Mouse (Mus musculus) MN1 (cell line): ENCODE data around the gene Ap1m2.
"Not testable (repeated sequence)": the region's sequence is repeated elsewhere in the genome, so short reads cannot be mapped to it uniquely, and the experiment has no call there.

Experiments used
- DNase-seq: peaks from one replicate; pipeline ENCODE4 v3.0.0-alpha.2; 2016; ENCODE audit warnings: low spot score

Ap1m2 gene

GRCm38 (mm10) chr9:21260491-21261040 lies 51.6 kb downstream of the Ap1m2 start:
- DNase-seq: no peak

- not testable (repeated sequence) for DNase-seq
Measured at GRCm38 (mm10) chr9:21256349-21256748, 55.8 kb downstream of the Ap1m2 start.

- DNase-seq: no peak
Measured at GRCm38 (mm10) chr9:21254690-21255089, 57.4 kb downstream of the Ap1m2 start.

- DNase-seq: no peak
Measured at GRCm38 (mm10) chr9:21251116-21251735, 60.9 kb downstream of the Ap1m2 start.

- no peak for DNase-seq
Measured at GRCm38 (mm10) chr9:21250509-21250908, 61.6 kb downstream of the Ap1m2 start.

DNA sequence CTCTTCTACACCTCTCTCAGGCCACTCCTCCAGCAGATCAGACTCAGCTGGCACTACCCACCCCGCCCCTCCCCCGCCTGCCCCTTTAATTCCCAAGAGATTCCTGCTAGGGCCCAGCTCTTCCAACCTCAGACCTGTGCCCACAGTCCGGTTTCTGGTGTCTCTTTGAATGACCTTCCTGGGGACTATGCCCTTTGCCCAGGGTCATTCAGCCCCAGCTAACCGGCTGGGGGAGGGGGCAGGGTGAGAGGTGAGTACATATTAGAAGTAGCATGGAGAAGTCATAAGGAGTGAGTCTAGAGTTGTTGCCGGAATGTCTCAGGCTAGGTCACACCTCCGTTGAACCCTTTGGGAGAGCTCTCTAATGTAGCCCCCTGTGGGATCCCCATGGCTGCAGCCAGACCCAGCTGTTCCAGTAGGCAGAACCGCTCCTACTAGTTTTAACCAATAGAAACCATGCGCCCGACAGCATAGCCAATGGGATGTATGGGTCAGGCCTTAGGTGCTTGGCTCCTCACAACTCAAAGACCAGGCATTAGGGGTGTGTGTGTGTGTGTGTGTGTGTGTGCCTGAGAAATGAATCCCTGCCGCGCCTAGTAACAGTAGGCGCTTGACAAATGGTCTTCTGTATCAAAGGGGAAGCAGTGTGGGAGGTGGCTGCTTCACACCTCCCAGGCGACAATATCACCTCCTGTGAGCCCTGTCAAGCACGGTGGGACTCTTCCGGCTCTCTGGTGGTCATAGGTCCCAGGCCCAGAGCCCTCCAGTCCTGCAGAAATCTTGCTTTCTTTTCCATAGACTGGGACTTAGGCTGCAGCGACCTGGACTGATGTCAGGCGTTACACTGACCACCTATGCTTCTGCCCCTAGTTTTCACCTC lies 62.3 kb downstream of the Ap1m2 start:
- no peak for DNase-seq

- DNase-seq: peak; percentile 67
Measured at GRCm38 (mm10) chr9:21248326-21248725, 63.8 kb downstream of the Ap1m2 start, which contains the start of gene S1pr5. S1pr5 (minus strand) TSS chr9:21248443.

DNA sequence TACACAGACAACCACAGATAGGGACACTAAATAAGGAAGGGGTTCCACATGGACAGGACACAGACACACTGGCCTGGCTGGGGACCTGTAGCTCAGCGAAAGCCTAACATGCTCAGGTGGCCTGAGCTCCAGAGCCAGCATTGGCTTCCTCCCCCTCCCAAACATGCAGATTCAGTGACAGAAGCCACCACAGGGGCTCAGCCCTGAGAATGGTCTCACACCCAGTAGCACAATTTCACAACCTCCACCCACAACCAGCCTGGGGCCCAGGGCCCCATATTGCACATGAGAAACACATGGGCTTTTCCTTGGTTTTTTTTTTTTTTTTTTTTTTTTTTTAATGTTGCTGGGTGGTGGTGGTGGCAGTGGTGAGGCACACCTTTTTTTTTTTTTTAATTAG lies 65.8 kb downstream of the Ap1m2 start:
- DNase-seq: no peak

DNA sequence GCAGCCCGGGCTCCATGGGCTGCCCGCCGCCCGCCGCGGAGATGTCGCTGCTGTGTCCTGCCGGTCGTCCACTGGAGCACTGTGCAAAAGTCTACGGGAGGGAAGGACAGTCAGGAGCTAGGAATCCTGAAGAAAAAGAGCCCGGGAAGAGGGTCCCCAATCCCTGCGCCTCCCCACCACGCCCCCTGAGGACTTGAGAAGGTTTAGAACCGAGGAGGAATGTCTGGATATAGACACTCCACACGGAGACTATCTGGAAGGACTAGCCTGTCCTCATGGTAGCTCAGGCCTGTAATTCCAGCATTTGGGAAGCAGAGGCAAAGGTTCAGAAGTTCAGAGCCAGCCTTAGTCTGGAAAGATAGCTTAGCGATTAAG lies 67.0 kb downstream of the Ap1m2 start:
- DNase-seq: no peak

- no peak for DNase-seq
Measured at GRCm38 (mm10) chr9:21244428-21245112, 67.6 kb downstream of the Ap1m2 start.
